Mouse (Mus musculus): ENCODE measurements around the gene Kcnip1. TPM values are rescaled to one million over a fixed set of nuclear protein-coding genes. Genes with fewer than 3 reads are reported as not detected.

Gene Kcnip1
- polyA plus RNA-seq, 1 experiment from 2014 or later = 14.4 TPM

- no peak overlapping the region for H3K4me2 ChIP-seq (replicated peaks; ENCODE audit: low read depth, low read length)
- H3K9me3 ChIP-seq (ENCODE audit: control insufficient read depth, low read length) = no peaks in the 10 kb centered on the region
- DNase-seq (ENCODE audit: low spot score) = no peak
- 84% methylated on average over 6 of the region's 6 CpGs for WGBS
- no peak for ATAC-seq (ENCODE audit: low FRiP score)
- H3K27me3 ChIP-seq (ENCODE audit: control insufficient read depth, insufficient read depth, low read length) = no peaks in the 10 kb centered on the region
- H3K4me1 ChIP-seq (replicated peaks; ENCODE audit: control insufficient read depth, insufficient read depth, low read length) = no peaks in the 10 kb centered on the region
- no peak overlapping the region for H3K27ac ChIP-seq (ENCODE audit: low read depth, low read length)
- H3K36me3 ChIP-seq (ENCODE audit: control insufficient read depth, insufficient read depth, low read length) = no peaks in the 10 kb centered on the region
- no peak overlapping the region for H3K4me3 ChIP-seq (ENCODE audit: low read depth, low read length)
- no peak overlapping the region for H3K9ac ChIP-seq (ENCODE audit: low read depth, low read length)
Observed at GRCm38 (mm10) chr11:33827829-33828206, 165.1 kb downstream of the Kcnip1 start.

DNA sequence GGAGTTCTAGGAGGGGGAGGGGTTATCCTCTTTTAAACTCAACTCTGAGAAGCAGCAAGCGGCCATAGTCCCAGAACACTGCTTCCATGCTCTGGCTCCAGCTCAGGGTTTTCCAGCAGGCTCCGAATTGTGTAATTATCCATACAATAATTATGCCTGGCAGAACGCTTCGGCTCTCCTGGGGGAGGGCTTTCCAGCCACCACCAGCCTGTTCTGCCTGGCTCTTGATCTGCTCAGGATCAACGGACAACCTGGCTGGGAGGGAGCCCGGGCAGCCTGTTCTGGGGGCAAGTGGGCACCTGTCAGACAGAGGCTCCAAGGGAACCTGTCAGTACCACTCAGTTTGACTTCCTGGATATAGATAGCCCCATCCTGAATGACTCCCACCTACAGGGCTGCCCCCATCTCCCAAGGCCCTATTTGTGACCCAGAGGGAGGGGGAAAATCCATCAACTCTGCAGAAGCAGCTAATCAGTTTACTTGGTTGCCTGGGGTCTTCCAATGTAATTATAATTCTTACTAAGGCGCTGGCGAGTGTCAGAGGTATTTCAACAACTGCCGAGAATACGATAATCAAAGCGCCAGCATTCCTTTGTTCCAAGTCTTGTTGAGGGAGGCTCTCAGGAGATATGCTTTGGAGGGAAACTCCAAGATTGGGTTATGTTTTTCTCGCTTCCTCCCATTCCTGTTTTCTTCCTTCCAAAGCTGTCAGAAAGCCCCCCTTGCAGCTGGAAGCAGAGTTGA lies 165.7 kb downstream of the Kcnip1 start:
- WGBS = 63% methylated on average over 12 of the region's 12 CpGs
- no peak overlapping the region for H3K27ac ChIP-seq (ENCODE audit: low read depth, low read length)
- ATAC-seq (ENCODE audit: low FRiP score) = no peak
- H3K4me2 ChIP-seq (replicated peaks; ENCODE audit: low read depth, low read length) = no peak overlapping the region
- H3K4me1 ChIP-seq (replicated peaks; ENCODE audit: control insufficient read depth, insufficient read depth, low read length) = no peaks in the 10 kb centered on the region
- no peak for DNase-seq (ENCODE audit: low spot score)
- H3K36me3 ChIP-seq (ENCODE audit: control insufficient read depth, insufficient read depth, low read length) = no peaks in the 10 kb centered on the region
- no peak overlapping the region for H3K4me3 ChIP-seq (ENCODE audit: low read depth, low read length)
- H3K9me3 ChIP-seq (ENCODE audit: control insufficient read depth, low read length) = no peaks in the 10 kb centered on the region
- H3K9ac ChIP-seq (ENCODE audit: low read depth, low read length) = no peak overlapping the region
- H3K27me3 ChIP-seq (ENCODE audit: control insufficient read depth, insufficient read depth, low read length) = no peaks in the 10 kb centered on the region

DNA sequence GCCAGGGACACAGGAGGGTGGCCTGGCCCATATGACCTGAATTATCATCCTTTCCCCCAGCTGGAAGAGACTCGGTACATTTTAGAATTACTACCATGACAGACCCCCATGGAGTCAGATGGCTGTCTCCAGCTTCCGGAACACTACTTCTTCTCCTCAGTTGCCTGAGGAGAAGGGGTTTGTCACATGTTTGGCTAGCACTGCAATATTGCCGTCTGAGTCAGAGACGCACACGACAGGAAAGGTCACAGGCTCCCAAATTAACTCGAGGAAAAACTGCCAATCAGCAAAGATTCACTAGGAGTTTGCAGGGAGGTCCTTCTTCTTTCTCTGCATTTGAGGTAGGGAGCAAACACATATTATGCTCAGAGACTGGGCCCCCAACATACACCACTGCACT lies 168.2 kb downstream of the Kcnip1 start:
- Histone ChIP-seq H3K4me3 (ENCODE audit: low read depth, low read length) (no peak overlapping the region), H3K27ac (ENCODE audit: low read depth, low read length) (no peak overlapping the region), H3K4me1 (replicated peaks; ENCODE audit: control insufficient read depth, insufficient read depth, low read length) (no peaks in the 10 kb centered on the region), H3K9me3 (ENCODE audit: control insufficient read depth, low read length) (no peaks in the 10 kb centered on the region), H3K36me3 (ENCODE audit: control insufficient read depth, insufficient read depth, low read length) (no peaks in the 10 kb centered on the region), H3K4me2 (replicated peaks; ENCODE audit: low read depth, low read length) (no peak overlapping the region), H3K27me3 (ENCODE audit: control insufficient read depth, insufficient read depth, low read length) (no peaks in the 10 kb centered on the region), H3K9ac (ENCODE audit: low read depth, low read length) (no peak overlapping the region)
- DNase-seq (ENCODE audit: low spot score) (no peak), ATAC-seq (ENCODE audit: low FRiP score) (no peak)
- 44% methylated on average over 6 of the region's 6 CpGs for WGBS

DNA sequence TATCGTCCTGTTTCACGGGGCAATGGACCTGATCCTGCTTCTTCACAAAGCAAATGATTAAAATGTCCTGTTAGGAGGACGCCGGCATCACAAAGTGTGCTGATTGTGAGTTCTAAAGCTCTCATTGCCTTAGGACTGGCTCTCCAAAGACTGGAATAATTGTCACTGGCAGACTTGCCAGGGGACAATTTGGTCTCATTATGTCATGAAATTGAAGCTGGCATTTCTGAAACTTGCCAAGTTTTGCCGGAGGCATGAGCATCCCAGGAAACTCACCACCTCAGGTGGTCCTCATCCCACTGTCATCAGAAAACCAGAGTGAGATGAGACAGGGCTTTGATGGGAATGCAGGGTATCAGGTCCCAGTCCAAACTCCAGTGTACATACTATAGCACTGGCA lies 171.6 kb downstream of the Kcnip1 start:
- 88% methylated on average over 5 of the region's 5 CpGs for WGBS
- no peak overlapping the region for H3K9ac ChIP-seq (ENCODE audit: low read depth, low read length)
- no peaks in the 10 kb centered on the region for H3K9me3 ChIP-seq (ENCODE audit: control insufficient read depth, low read length)
- ATAC-seq (ENCODE audit: low FRiP score) (no peak), DNase-seq (ENCODE audit: low spot score) (no peak)
- no peak overlapping the region for H3K4me3 ChIP-seq (ENCODE audit: low read depth, low read length)
- no peak overlapping the region for H3K4me2 ChIP-seq (replicated peaks; ENCODE audit: low read depth, low read length)
- no peak overlapping the region for H3K27ac ChIP-seq (ENCODE audit: low read depth, low read length)
- H3K4me1 ChIP-seq (replicated peaks; ENCODE audit: control insufficient read depth, insufficient read depth, low read length) = no peaks in the 10 kb centered on the region
- no peaks in the 10 kb centered on the region for H3K36me3 ChIP-seq (ENCODE audit: control insufficient read depth, insufficient read depth, low read length)
- no peaks in the 10 kb centered on the region for H3K27me3 ChIP-seq (ENCODE audit: control insufficient read depth, insufficient read depth, low read length)

DNA sequence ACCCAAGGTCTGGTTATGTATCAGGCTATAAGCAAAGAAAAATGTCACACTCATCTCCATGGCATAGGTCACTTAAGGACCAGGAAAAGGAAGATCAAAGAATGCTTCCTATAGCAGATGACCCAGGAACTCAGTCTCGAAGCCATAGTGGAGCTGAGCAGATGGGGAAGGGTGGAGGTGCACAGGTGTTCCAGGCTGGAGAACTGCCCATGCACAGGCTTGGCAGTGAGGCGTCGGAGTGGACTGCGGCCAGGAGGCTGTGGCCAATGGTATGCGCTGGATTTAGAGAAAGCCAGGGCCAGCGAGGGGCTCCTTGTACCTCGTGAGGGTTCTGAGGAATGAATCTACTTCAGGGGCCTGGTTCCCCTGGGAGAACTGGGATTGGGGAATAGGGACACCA lies 172.1 kb downstream of the Kcnip1 start:
- ATAC-seq (ENCODE audit: low FRiP score) (no peak), DNase-seq (ENCODE audit: low spot score) (no peak)
- WGBS = 88% methylated on average over 7 of the region's 7 CpGs
- H3K27me3 ChIP-seq (ENCODE audit: control insufficient read depth, insufficient read depth, low read length) = no peaks in the 10 kb centered on the region
- H3K36me3 ChIP-seq (ENCODE audit: control insufficient read depth, insufficient read depth, low read length) = no peaks in the 10 kb centered on the region
- no peak overlapping the region for H3K4me2 ChIP-seq (replicated peaks; ENCODE audit: low read depth, low read length)
- no peaks in the 10 kb centered on the region for H3K4me1 ChIP-seq (replicated peaks; ENCODE audit: control insufficient read depth, insufficient read depth, low read length)
- H3K4me3 ChIP-seq (ENCODE audit: low read depth, low read length) = no peak overlapping the region
- H3K9me3 ChIP-seq (ENCODE audit: control insufficient read depth, low read length) = no peaks in the 10 kb centered on the region
- H3K27ac ChIP-seq (ENCODE audit: low read depth, low read length) = no peak overlapping the region
- H3K9ac ChIP-seq (ENCODE audit: low read depth, low read length) = no peak overlapping the region

- 37% methylated on average over 5 of the region's 5 CpGs for WGBS
- no peaks in the 10 kb centered on the region for H3K4me1 ChIP-seq (replicated peaks; ENCODE audit: control insufficient read depth, insufficient read depth, low read length)
- H3K9me3 ChIP-seq (ENCODE audit: control insufficient read depth, low read length) = no peaks in the 10 kb centered on the region
- H3K4me2 ChIP-seq (replicated peaks; ENCODE audit: low read depth, low read length) = no peak overlapping the region
- H3K27ac ChIP-seq (ENCODE audit: low read depth, low read length) = no peak overlapping the region
- no peaks in the 10 kb centered on the region for H3K27me3 ChIP-seq (ENCODE audit: control insufficient read depth, insufficient read depth, low read length)
- no peak overlapping the region for H3K4me3 ChIP-seq (ENCODE audit: low read depth, low read length)
- H3K36me3 ChIP-seq (ENCODE audit: control insufficient read depth, insufficient read depth, low read length) = no peaks in the 10 kb centered on the region
- no peak overlapping the region for H3K9ac ChIP-seq (ENCODE audit: low read depth, low read length)
- DNase-seq (ENCODE audit: low spot score) (no peak), ATAC-seq (ENCODE audit: low FRiP score) (no peak)
Observed at GRCm38 (mm10) chr11:33818861-33819503, 174.0 kb downstream of the Kcnip1 start.

DNA sequence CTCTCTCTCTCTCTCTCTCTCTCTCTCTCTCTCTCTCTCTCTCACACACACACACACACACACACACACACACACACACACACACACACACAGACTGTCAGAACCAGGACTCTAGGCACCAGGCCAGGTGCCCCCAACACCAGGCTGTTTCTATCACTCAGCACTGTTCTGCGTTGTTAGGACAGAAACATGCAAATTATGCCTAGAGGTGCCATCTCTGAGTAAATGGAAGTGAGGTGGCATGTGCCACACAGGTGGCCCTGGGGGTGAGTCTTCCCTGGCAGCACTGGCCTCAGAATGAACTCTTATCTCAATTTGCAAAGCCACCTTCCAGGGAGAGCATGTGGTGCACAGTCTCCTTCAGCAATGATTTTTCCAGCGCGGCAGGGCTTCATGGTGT lies 176.9 kb downstream of the Kcnip1 start:
- Histone ChIP-seq H3K9me3 (ENCODE audit: control insufficient read depth, low read length) (no peaks in the 10 kb centered on the region), H3K4me2 (replicated peaks; ENCODE audit: low read depth, low read length) (no peak overlapping the region), H3K4me1 (replicated peaks; ENCODE audit: control insufficient read depth, insufficient read depth, low read length) (no peaks in the 10 kb centered on the region), H3K27me3 (ENCODE audit: control insufficient read depth, insufficient read depth, low read length) (no peaks in the 10 kb centered on the region), H3K4me3 (ENCODE audit: low read depth, low read length) (no peak overlapping the region), H3K36me3 (ENCODE audit: control insufficient read depth, insufficient read depth, low read length) (no peaks in the 10 kb centered on the region), H3K27ac (ENCODE audit: low read depth, low read length) (no peak overlapping the region), H3K9ac (ENCODE audit: low read depth, low read length) (no peak overlapping the region)
- ATAC-seq (ENCODE audit: low FRiP score) = no peak
- WGBS = 43% methylated on average over 3 of the region's 3 CpGs
- no peak for DNase-seq (ENCODE audit: low spot score)

- Histone ChIP-seq H3K4me1 (replicated peaks; ENCODE audit: control insufficient read depth, insufficient read depth, low read length) (no peaks in the 10 kb centered on the region), H3K27ac (ENCODE audit: low read depth, low read length) (no peak overlapping the region), H3K9me3 (ENCODE audit: control insufficient read depth, low read length) (no peaks in the 10 kb centered on the region), H3K4me3 (ENCODE audit: low read depth, low read length) (no peak overlapping the region), H3K36me3 (ENCODE audit: control insufficient read depth, insufficient read depth, low read length) (no peaks in the 10 kb centered on the region), H3K4me2 (replicated peaks; ENCODE audit: low read depth, low read length) (no peak overlapping the region), H3K27me3 (ENCODE audit: control insufficient read depth, insufficient read depth, low read length) (no peaks in the 10 kb centered on the region), H3K9ac (ENCODE audit: low read depth, low read length) (no peak overlapping the region)
- DNase-seq (ENCODE audit: low spot score) (no peak), ATAC-seq (ENCODE audit: low FRiP score) (no peak)
- 56% methylated on average over 7 of the region's 7 CpGs for WGBS
Observed at GRCm38 (mm10) chr11:33810105-33810504, 182.8 kb downstream of the Kcnip1 start.

- H3K4me2 ChIP-seq (replicated peaks; ENCODE audit: low read depth, low read length) = no peak overlapping the region
- no peaks in the 10 kb centered on the region for H3K4me1 ChIP-seq (replicated peaks; ENCODE audit: control insufficient read depth, insufficient read depth, low read length)
- no peaks in the 10 kb centered on the region for H3K9me3 ChIP-seq (ENCODE audit: control insufficient read depth, low read length)
- no peak overlapping the region for H3K9ac ChIP-seq (ENCODE audit: low read depth, low read length)
- no peaks in the 10 kb centered on the region for H3K27me3 ChIP-seq (ENCODE audit: control insufficient read depth, insufficient read depth, low read length)
- H3K36me3 ChIP-seq (ENCODE audit: control insufficient read depth, insufficient read depth, low read length) = no peaks in the 10 kb centered on the region
- WGBS = 91% methylated on average over 2 of the region's 2 CpGs
- no peak overlapping the region for H3K4me3 ChIP-seq (ENCODE audit: low read depth, low read length)
- ATAC-seq (ENCODE audit: low FRiP score) (no peak), DNase-seq (ENCODE audit: low spot score) (no peak)
- no peak overlapping the region for H3K27ac ChIP-seq (ENCODE audit: low read depth, low read length)
Observed at GRCm38 (mm10) chr11:33803093-33803492, 189.9 kb downstream of the Kcnip1 start.

Data from hindbrain, embryonic 11.5 days (tissue).